Mouse (Mus musculus): ENCODE results near the gene Gm44579. TPM values are rescaled to one million over a fixed set of nuclear protein-coding genes. Genes with fewer than 3 reads are reported as not detected.

Gene Gm44579
- total RNA-seq (2021): not detected
- long read RNA-seq, experiment 1: 0 reads
- long read RNA-seq, experiment 2, partial matches to known transcripts: 0 of 1 reads
- long read RNA-seq, experiment 2, other reads (novel, unspliced or antisense): 1 of 1 reads

DNA sequence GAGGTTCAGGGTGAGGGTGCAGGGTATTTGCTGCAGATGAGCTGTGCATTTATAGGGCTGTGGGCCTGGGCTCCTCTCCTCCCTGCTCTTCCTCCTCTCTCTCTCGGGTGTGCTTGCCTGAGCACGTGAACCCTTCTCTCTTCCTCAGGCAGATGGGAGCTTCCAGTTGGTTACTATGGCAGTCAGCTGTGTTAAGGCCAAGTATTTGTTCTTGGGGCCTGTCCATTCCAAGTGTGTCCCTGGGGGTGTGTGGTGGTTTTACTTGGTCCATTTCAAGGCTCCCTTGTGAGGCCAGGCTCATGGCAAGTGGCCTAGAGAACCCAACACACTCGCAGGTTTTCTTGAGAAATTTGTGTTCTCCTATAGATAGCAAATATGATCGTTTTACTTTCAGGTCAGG lies at the start of gene Gm44579, which contains the start of gene Olfr287:
Gm44579 (minus strand) TSS at position 101 of the 400 bp plus-strand sequence.
Olfr287 (minus strand) TSS at position 180 of the 400 bp plus-strand sequence.
- H3K27ac ChIP-seq: no peak within 1 kb of the TSS
- TF ChIP-seq CTCF (conservative IDR thresholded peaks at IDR 0.05): no peak
- H3K4me3 ChIP-seq: no peak within 1 kb of the TSS
- peak in 1 of 2 experiments; percentile 3 for DNase-seq (ENCODE audit: low spot score in 2 of 2)

- H3K4me3 ChIP-seq: no peak overlapping the region
- no peak for TF ChIP-seq CTCF (conservative IDR thresholded peaks at IDR 0.05)
- no peak for DNase-seq (ENCODE audit: low spot score in 2 of 2)
- H3K27ac ChIP-seq: no peak overlapping the region
Measured at GRCm38 (mm10) chr15:98257776-98258175, 37.0 kb upstream of the Gm44579 start.

DNA sequence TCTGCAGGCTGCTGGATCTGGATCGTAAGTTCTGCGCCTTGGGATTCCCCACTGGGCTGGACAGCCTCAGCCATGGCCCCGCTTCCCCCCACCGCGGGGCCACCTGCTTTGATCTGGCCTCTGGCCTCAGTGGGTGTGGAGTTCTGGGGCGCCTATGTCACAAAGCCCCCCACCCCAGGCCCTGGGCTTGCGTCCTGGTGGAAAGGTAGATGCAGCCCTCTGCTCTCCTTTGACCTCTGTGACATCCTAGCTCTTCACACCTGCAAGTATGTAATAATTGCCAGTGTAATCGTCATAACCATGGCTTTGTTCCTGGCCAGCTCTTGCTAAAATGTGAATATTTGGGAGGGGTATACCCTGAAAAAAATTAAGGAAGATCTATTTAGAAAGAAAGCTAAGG lies 36.4 kb upstream of the Gm44579 start, which contains the start of gene H1fnt:
H1fnt (minus strand) TSS at position 101 of the 400 bp plus-strand sequence.
- H3K27ac ChIP-seq: no peak within 1 kb of the TSS
- no peak for DNase-seq (ENCODE audit: low spot score in 2 of 2)
- no peak for TF ChIP-seq CTCF (conservative IDR thresholded peaks at IDR 0.05)
- H3K4me3 ChIP-seq: no peak within 1 kb of the TSS

GRCm38 (mm10) chr15:98256271-98256670 lies 35.5 kb upstream of the Gm44579 start:
- DNase-seq (ENCODE audit: low spot score in 2 of 2): no peak
- TF ChIP-seq CTCF (conservative IDR thresholded peaks at IDR 0.05): no peak
- H3K4me3 ChIP-seq: no peak overlapping the region
- H3K27ac ChIP-seq: no peak overlapping the region

- Histone ChIP-seq H3K4me3 (no peak overlapping the region), H3K27ac (no peak overlapping the region)
- no peak for DNase-seq (ENCODE audit: low spot score in 2 of 2)
- no peak for TF ChIP-seq CTCF (conservative IDR thresholded peaks at IDR 0.05)
Measured at GRCm38 (mm10) chr15:98235442-98235841, 14.7 kb upstream of the Gm44579 start.

DNA sequence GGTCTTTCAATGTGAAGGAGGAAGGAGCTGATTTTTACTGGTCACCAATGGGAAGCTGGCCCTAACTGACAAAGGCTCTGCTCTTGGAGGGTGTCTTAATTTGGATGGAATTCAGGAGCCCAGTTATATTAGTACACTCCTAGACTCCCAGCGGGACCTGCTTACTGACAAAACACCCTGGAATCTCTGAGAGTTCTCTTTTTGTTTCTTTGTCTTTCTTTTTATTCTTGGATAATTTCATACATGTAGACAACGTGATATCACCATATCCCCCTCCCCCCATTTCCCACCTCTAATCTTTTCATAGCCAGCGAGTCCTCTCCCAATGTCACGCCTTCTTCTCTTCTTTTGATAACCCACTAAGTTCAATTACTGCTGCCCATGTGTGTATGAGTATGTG lies 13.6 kb upstream of the Gm44579 start, which contains the start of gene Olfr286:
Olfr286 (minus strand) TSS at position 101 of the 400 bp plus-strand sequence.
- H3K27ac ChIP-seq: no peak within 1 kb of the TSS
- no peak for DNase-seq (ENCODE audit: low spot score in 2 of 2)
- no peak for TF ChIP-seq CTCF (conservative IDR thresholded peaks at IDR 0.05)
- no peak within 1 kb of the TSS for H3K4me3 ChIP-seq

GRCm38 (mm10) chr15:98226096-98226495 lies 5.3 kb upstream of the Gm44579 start:
- no peak for TF ChIP-seq CTCF (conservative IDR thresholded peaks at IDR 0.05)
- DNase-seq (ENCODE audit: low spot score in 2 of 2): no peak

GRCm38 (mm10) chr15:98225610-98226009 lies 4.8 kb upstream of the Gm44579 start:
- DNase-seq (ENCODE audit: low spot score in 2 of 2): no peak
- TF ChIP-seq CTCF (conservative IDR thresholded peaks at IDR 0.05): no peak
- Histone ChIP-seq H3K4me3 (no peak overlapping the region), H3K27ac (no peak overlapping the region)

More at GRCm38 (mm10) chr15:98226096-98226495, 5.3 kb upstream of the Gm44579 start:
- Histone ChIP-seq H3K27ac (no peak overlapping the region), H3K4me3 (no peak overlapping the region)

DNA sequence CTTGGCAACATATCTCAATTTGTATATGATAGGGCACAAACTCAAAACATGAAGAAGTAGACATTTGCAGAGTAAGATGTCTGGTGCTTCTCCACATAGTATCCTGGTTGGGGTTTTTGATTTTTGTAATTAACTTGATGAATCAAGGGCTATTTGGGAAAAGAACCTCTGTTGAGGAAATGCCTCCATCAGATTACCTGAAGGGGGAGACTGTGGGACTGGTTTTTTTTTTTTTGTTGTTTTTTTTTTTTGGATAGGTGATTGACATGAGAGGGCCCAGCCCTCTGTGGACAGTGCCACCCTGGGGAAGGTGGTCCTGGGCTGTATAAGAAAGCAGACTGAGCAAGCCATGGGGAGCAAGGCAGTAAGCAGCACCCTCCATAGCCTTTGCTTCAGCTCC lies 1.6 kb upstream of the Gm44579 start:
- TF ChIP-seq CTCF (conservative IDR thresholded peaks at IDR 0.05): no peak
- DNase-seq (ENCODE audit: low spot score in 2 of 2): no peak

DNA sequence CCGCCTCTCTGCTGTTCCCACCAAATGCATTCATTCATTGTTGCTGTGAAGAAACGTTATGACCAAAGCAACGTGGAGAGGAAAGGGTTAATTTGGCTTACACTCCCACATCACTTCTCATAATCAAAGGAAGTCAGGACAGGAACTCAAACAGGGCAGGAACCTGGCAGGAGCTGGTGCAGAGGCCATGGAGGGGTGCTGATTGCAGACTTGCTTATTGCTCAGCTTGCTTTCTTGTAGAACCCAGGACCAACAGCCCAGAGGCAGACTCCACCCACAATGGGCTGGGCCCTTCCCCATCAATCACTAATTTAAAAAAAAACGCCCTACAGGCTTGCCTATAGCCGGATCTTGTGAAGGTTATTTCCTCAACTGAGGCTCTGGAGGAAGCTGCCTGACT lies 6.6 kb downstream of the Gm44579 start:
- H3K27ac ChIP-seq: no peak overlapping the region
- no peak for TF ChIP-seq CTCF (conservative IDR thresholded peaks at IDR 0.05)
- no peak for DNase-seq (ENCODE audit: low spot score in 2 of 2)
- no peak overlapping the region for H3K4me3 ChIP-seq

More for the DNA sequence above, 1.6 kb upstream of the Gm44579 start:
- H3K27ac ChIP-seq: no peak overlapping the region
- H3K4me3 ChIP-seq: no peak overlapping the region

DNA sequence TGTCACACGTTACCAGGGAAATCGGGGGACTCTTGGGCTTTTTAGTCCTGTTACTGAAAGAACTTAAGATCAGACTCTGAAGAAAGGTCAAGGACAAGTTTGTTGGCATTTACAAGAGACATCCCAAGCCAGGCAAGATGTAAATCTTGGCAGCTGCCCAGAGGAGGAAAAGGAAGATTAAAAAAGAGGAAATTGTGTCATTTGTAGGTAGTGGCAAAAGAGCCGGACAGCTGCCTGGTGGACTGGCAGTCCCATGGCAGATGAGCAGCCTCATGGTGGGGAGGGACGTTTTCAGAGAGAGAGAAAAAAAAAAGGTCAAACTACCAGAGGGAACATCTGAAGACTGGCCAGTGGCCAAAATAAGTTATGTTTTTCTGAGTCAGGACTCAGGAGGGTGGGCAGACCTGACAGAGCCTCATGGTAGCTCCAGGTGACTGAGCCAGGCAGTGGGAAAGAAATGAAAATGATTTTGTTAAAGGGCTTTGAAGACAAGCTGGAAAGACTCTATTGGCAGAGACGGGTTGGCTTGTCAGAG lies 7.4 kb downstream of the Gm44579 start:
- DNase-seq (ENCODE audit: low spot score in 2 of 2): no peak
- TF ChIP-seq CTCF (conservative IDR thresholded peaks at IDR 0.05): no peak
- Histone ChIP-seq H3K4me3 (no peak overlapping the region), H3K27ac (no peak overlapping the region)

- no peak overlapping the region for H3K27ac ChIP-seq
- TF ChIP-seq CTCF (conservative IDR thresholded peaks at IDR 0.05): no peak
- no peak for DNase-seq (ENCODE audit: low spot score in 2 of 2)
- H3K4me3 ChIP-seq: no peak overlapping the region
Measured at GRCm38 (mm10) chr15:98209676-98210075, 11.1 kb downstream of the Gm44579 start.

DNA sequence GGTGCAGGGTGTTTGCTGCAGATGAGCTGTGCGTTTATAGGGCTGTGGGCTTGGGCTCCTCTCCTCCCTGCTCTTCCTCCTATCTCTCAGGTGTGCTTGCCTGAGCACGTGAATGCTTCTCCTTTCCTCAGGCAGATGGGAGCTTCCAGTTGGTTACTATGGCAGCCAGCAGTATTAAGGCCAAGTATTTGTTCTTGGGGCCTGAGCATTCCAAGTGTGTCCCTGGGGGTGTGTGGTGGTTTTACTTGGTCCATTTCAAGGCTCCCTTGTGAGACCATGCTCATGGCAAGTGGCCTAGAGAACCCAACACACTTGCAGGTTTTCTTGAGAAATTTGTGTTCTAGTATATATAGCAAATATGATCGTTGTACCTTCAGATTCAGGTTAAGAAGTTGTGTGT lies 25.3 kb downstream of the Gm44579 start, which contains the start of gene Olfr288:
Olfr288 (minus strand) TSS at position 101 of the 400 bp plus-strand sequence.
- H3K4me3 ChIP-seq: no peak within 1 kb of the TSS
- no peak for DNase-seq (ENCODE audit: low spot score in 2 of 2)
- H3K27ac ChIP-seq: no peak within 1 kb of the TSS
- TF ChIP-seq CTCF (conservative IDR thresholded peaks at IDR 0.05): no peak

- no peak overlapping the region for H3K4me3 ChIP-seq
- no peak for TF ChIP-seq CTCF (conservative IDR thresholded peaks at IDR 0.05)
- DNase-seq (ENCODE audit: low spot score in 2 of 2): no peak
- H3K27ac ChIP-seq: no peak overlapping the region
Measured at GRCm38 (mm10) chr15:98184456-98184855, 36.3 kb downstream of the Gm44579 start.
